Mouse (Mus musculus) intestine, embryonic 16.5 days (tissue): ENCODE results near the gene Cops4. TPM values are rescaled to one million over a fixed set of nuclear protein-coding genes. Genes with fewer than 3 reads are reported as not detected.

Experiments used
- ATAC-seq: fragments of 200-750 bp; cut with Nextera tagmentation; 2 replicates; pipeline ENCODE4 v1.8.0; 2017; ENCODE audit warnings: moderate TSS enrichment, moderate library complexity
- H3K27ac ChIP-seq: fragments of 300-500 bp; sonication (generic); 2 replicates; pipeline ENCODE4 v1.5.1; 2014; ENCODE audit warnings: mild to moderate bottlenecking, low read length
- H3K27me3 ChIP-seq: fragments of 300-500 bp; sonication (generic); replicated peaks from 2 replicates; pipeline ENCODE4 v1.6.1; 2014; ENCODE audit warnings: low read length, control low read depth, mixed read lengths; ENCODE audit not compliant: control insufficient read depth, insufficient read depth
- H3K36me3 ChIP-seq: fragments of 300-500 bp; sonication (generic); 2 replicates; pipeline ENCODE4 v1.6.1; 2014; ENCODE audit warnings: low read length, control low read depth; ENCODE audit not compliant: control insufficient read depth, insufficient read depth
- H3K4me1 ChIP-seq: fragments of 300-500 bp; sonication (generic); 2 replicates; pipeline ENCODE4 v1.6.1; 2014; ENCODE audit warnings: low read length, control low read depth, mixed read lengths; ENCODE audit not compliant: control insufficient read depth, insufficient read depth
- H3K4me2 ChIP-seq: fragments of 300-500 bp; sonication (generic); 2 replicates; pipeline ENCODE4 v1.6.1; 2014; ENCODE audit warnings: low read depth, low read length, control low read depth
- H3K4me3 ChIP-seq: fragments of 300-500 bp; sonication (generic); 2 replicates; pipeline ENCODE4 v1.5.1; 2014; ENCODE audit warnings: mild to moderate bottlenecking, low read length
- H3K9ac ChIP-seq: fragments of 300-500 bp; sonication (generic); 2 replicates; pipeline ENCODE4 v1.6.1; 2014; ENCODE audit warnings: low read depth, low read length
- H3K9me3 ChIP-seq: fragments of 300-500 bp; sonication (generic); 2 replicates; pipeline ENCODE4 v1.6.1; 2016; ENCODE audit warnings: low read length, control low read depth; ENCODE audit not compliant: control insufficient read depth
- WGBS: fragments of 180-500 bp; shearing (Covaris S2); extraction: QIAGEN DNeasy Blood & Tissue Kit; methylation state at CpG from one replicate; pipeline ENCODE4 v1.1.7; 2014; 5-methylcytosine and 5-hydroxymethylcytosine counted together
- polyA plus RNA-seq: library from polyadenylated mRNA; unstranded; fragments of >200 nt; fragmentation: Nextera tagmentation; extraction: Ambion mirVana; gene quantifications from 2 replicates; pipeline ENCODE4 v1.2.1, GENCODE M21; 2015

Cops4 gene
- polyA plus RNA-seq, 1 experiment from 2014 or later, result 164 TPM

DNA sequence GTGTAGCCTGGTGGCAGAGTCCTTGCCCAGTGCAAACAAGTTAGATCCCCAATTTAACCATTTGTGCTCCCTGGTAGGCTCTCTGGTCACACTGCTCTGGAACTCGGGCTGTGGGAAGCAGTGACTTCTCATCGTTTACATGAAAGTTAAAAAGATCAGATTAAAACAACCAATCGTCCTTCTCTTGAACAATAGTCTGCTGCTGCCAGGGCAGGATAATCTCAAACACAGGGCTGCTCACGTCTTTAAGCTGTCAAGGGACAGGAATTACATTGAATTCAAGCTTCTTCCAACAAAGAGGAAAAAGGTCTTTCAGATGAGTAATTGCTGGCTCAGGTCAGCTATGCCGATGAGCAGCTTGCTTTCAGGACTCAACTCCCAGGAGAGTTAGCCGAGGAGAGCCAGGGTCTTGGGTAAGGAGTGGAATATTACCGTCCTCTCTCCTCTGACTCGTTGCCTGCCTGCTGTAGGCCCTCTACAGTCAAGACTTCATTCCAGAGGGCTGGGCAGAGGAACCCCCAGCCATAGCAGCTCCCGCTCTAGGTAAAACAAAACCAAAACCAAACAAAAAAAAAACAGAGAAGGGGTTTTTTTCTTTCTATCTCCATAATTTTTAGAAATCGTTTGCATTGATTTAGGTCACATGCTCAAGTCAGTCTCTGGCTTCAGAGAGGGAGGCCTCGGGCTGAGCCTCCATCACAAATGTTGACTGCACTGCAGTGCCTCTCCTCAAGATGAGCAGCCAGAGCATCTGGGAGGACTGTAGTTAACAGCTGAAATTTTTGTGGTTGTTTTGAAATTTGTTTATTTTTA, 63.7 kb downstream of the Cops4 start:
- Histone ChIP-seq H3K27me3 (no peaks in the 10 kb centered on the region), H3K9ac (no peak overlapping the region), H3K4me2 (no peak overlapping the region), H3K4me1 (0 out of 2 replicates have a peak, but pooled peaks cover under 1% of the 10 kb centered on the region), H3K9me3 (no peaks in the 10 kb centered on the region), H3K4me3 (no peak overlapping the region), H3K27ac (no peak overlapping the region), H3K36me3 (no peaks in the 10 kb centered on the region)
- ATAC-seq, result no peak
- WGBS, result 56% methylated on average over 11 of the region's 11 CpGs

DNA sequence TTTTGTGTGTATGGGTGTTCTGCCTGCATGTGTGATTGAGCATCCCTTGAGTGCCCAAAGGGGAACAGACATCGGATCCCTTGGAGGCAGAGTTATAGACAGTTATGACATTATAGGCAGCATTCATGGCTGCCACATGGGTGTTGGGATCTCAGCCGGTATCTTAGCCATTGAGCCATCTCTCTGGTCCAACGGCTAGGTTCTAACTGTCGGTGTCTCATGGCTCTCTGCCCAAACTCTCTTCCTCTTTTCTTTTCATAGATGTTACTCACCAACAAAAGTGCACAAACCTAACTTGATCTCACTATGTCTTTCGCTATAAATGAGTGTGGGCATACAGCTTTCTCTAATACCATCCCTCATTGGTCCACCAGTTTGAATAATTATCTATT, 64.3 kb downstream of the Cops4 start:
- WGBS, result 89% methylated on average over 5 of the region's 5 CpGs
- no peak for ATAC-seq
- no peaks in the 10 kb centered on the region for H3K9me3 ChIP-seq

DNA sequence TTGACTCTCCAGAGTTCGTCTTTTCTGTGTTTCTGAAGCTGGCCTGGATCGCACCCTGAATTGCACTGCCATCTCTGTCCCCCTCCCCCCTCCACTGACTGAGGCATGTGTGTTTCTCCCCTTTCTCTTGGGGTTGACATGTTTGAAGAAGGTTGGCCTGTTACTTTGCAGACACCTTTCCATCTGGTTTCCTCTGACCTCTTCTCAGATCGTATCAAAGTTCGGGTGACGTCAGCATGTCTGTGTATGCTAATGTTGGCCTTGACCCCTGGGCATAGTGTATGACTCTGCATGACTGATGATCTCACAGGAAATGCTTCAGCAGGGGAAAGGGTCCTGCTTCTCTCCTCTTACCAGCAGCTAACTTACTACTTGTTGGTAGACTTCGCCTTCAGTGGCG, 65.0 kb downstream of the Cops4 start:
- Histone ChIP-seq H3K27ac (no peak overlapping the region), H3K9ac (no peak overlapping the region), H3K4me2 (no peak overlapping the region), H3K27me3 (no peaks in the 10 kb centered on the region), H3K4me1 (0 out of 2 replicates have a peak, but pooled peaks cover 6% of the 10 kb centered on the region), H3K4me3 (no peak overlapping the region), H3K36me3 (no peaks in the 10 kb centered on the region), H3K9me3 (no peaks in the 10 kb centered on the region)
- WGBS, result 77% methylated on average over 7 of the region's 7 CpGs
- no peak for ATAC-seq

More for the DNA sequence above, 64.3 kb downstream of the Cops4 start:
- Histone ChIP-seq H3K9ac (no peak overlapping the region), H3K27me3 (no peaks in the 10 kb centered on the region), H3K27ac (no peak overlapping the region), H3K4me2 (no peak overlapping the region), H3K4me3 (no peak overlapping the region), H3K36me3 (no peaks in the 10 kb centered on the region), H3K4me1 (0 out of 2 replicates have a peak, but pooled peaks cover 2% of the 10 kb centered on the region)

DNA sequence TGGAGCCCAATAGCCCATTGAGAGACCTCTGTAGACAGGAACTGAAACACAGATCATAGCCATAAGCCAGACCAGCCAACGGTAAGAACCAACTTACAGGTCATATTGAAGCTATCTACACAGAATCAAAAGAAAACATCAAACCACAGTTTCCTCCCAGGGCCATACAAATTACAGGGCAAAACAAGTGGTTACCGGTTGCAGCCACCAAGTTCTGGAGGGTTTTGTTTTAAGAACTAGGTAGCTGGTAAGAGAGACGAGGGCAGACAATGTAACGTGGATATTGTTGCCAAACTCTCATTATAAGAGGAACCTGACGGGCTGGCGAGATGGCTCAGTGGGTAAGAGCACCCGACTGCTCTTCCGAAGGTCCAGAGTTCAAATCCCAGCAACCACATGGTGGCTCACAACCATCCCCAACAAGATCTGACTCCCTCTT, 67.1 kb downstream of the Cops4 start:
- H3K4me3 ChIP-seq, result no peak overlapping the region
- no peaks in the 10 kb centered on the region for H3K9me3 ChIP-seq
- ATAC-seq, result no peak
- no peak overlapping the region for H3K4me2 ChIP-seq
- H3K9ac ChIP-seq, result no peak overlapping the region
- 82% methylated on average over 8 of the region's 8 CpGs for WGBS
- 0 out of 2 replicates have a peak, but pooled peaks cover 6% of the 10 kb centered on the region for H3K4me1 ChIP-seq
- no peaks in the 10 kb centered on the region for H3K27me3 ChIP-seq
- H3K36me3 ChIP-seq, result no peaks in the 10 kb centered on the region
- H3K27ac ChIP-seq, result no peak overlapping the region

DNA sequence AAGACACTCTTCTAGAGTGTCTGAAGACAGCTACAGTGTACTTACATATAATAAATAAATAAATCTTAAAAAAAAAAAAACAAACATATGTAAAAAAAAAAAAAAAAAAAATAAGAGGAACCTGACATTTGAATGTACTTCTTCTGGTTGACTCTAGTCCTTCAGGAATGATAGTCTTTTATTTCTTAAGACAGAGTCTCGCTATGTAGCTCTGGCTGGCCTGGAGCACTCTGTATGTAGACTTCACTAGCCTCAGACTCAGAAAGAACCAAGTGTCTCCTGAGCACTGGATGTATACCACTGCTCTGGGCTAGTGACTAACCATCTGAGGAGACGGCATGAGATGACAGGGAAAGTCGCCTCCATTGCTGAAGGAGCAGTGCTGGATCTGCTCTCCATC, 67.5 kb downstream of the Cops4 start:
- Histone ChIP-seq H3K4me2 (no peak overlapping the region), H3K27ac (no peak overlapping the region), H3K9me3 (no peaks in the 10 kb centered on the region), H3K4me3 (no peak overlapping the region), H3K27me3 (no peaks in the 10 kb centered on the region), H3K36me3 (no peaks in the 10 kb centered on the region), H3K9ac (no peak overlapping the region), H3K4me1 (0 out of 2 replicates have a peak, but pooled peaks cover 6% of the 10 kb centered on the region)
- 88% methylated on average over 3 of the region's 3 CpGs for WGBS
- no peak for ATAC-seq

DNA sequence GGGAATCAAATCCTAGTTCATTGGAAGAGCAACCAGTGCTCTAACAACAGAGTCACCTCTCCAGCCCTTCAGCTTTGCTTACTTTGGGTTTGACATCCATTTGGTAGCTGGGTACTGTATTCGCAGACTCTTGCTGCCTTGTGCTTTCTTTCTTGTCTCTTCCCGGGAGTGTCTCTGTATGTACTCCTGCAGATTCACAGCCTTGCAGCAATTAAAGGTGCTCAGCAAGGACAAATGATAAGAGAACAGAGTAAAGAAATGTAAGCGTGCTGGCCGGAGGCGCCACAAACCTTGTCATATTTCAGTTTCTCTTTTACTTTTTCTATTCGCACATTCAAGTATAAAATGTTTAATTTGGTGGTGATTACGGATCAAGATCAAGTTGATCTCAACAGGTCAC, 69.0 kb downstream of the Cops4 start:
- Histone ChIP-seq H3K4me3 (no peak overlapping the region), H3K27ac (0 out of 2 replicates have a peak overlapping the region, but pooled peaks have one; percentile 8), H3K9me3 (no peaks in the 10 kb centered on the region), H3K4me1 (0 out of 2 replicates have a peak, but pooled peaks cover 6% of the 10 kb centered on the region), H3K4me2 (no peak overlapping the region), H3K9ac (no peak overlapping the region), H3K36me3 (no peaks in the 10 kb centered on the region), H3K27me3 (no peaks in the 10 kb centered on the region)
- ATAC-seq, result peak; percentile 57; the same call in 1 of the 2 replicates
- 82% methylated on average over 7 of the region's 7 CpGs for WGBS

DNA sequence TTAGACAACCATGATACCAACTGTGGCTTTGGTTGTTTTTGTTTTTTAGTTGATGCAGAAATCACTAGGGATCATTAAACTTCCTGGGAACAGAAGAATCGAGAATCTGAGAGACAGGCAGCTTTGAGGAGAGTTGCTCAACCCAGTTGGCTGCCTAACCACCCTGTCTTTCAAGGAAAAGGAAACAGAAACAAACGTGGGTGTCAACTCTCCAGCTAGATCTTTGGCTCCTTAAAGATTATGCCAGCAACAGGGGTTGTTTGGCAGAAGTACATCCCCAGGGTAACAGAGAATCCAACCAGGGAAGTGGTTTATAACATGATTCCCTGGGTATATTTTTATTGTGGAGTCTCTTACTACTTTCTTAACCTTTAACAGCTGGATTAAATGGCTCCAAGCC, 69.5 kb downstream of the Cops4 start:
- H3K27me3 ChIP-seq, result no peaks in the 10 kb centered on the region
- 0 out of 2 replicates have a peak overlapping the region, but pooled peaks have one; percentile 8 for H3K27ac ChIP-seq
- 48% methylated on average over 2 of the region's 2 CpGs for WGBS
- H3K36me3 ChIP-seq, result no peaks in the 10 kb centered on the region
- no peak overlapping the region for H3K9ac ChIP-seq
- 0 out of 2 replicates have a peak, but pooled peaks cover 6% of the 10 kb centered on the region for H3K4me1 ChIP-seq
- no peak for ATAC-seq
- no peaks in the 10 kb centered on the region for H3K9me3 ChIP-seq
- no peak overlapping the region for H3K4me3 ChIP-seq
- no peak overlapping the region for H3K4me2 ChIP-seq

DNA sequence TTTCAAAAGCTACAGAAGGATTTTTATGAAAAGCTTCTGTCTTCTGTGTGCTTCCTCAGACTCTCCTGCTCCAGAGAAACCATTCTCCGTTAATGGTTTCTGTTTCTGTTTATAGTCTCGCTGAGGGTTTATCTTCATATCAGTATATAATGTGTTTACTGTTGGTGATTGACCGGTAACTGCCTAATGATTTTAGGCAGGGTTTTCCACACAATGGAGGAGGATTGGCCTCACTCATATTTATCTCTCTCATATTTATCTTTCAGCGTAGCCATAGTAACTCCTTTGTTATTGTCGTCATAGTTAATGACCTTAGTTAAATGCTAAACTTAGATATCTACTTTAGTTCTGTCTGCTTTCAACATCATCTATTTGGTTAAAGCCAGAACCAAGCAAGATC, 72.4 kb downstream of the Cops4 start:
- Histone ChIP-seq H3K36me3 (no peaks in the 10 kb centered on the region), H3K4me3 (no peak overlapping the region), H3K9me3 (0 out of 2 replicates have a peak, but pooled peaks cover 7% of the 10 kb centered on the region), H3K9ac (no peak overlapping the region), H3K4me1 (0 out of 2 replicates have a peak, but pooled peaks cover 6% of the 10 kb centered on the region), H3K27me3 (no peaks in the 10 kb centered on the region), H3K4me2 (no peak overlapping the region), H3K27ac (no peak overlapping the region)
- WGBS, result 49% methylated on average over 5 of the region's 5 CpGs
- peak; percentile 60 for ATAC-seq

DNA sequence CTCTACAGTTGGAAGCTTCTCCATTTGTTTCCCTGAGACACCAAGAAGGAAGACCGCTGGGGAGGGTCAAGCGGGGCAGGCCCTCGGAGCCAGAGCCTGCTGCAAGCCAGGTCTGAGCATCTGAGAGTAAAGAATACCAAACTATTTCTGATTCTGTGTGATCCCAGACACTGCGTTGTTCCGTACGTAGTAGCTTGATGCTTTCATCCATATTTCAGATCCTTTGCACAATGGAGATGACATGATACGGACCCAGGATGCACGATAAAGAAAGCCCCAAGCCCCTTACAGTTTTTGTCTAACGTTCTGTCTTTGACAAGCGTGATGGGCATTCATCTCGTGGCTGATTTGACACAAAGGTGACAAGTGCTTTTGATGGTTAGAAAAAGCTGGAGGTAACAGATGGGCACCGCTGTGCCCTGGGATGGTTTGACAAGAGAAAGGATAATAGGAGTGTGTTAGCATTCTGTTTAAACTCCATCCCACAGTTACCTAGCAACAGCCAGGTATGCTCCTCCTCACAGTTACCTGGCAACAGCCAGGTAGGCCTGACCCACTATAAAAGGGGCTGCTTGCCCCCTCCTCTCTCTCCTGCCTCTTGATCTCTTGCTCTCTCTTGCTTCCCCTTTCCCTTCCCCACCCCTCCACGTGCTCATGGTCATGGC, 76.8 kb downstream of the Cops4 start:
- no peak for ATAC-seq
- no peak overlapping the region for H3K27ac ChIP-seq
- no peaks in the 10 kb centered on the region for H3K4me1 ChIP-seq
- H3K4me2 ChIP-seq, result no peak overlapping the region
- H3K4me3 ChIP-seq, result no peak overlapping the region
- H3K9ac ChIP-seq, result no peak overlapping the region
- H3K36me3 ChIP-seq, result no peaks in the 10 kb centered on the region
- 0 out of 2 replicates have a peak, but pooled peaks cover 7% of the 10 kb centered on the region for H3K9me3 ChIP-seq
- no peaks in the 10 kb centered on the region for H3K27me3 ChIP-seq
- 86% methylated on average over 13 of the region's 13 CpGs for WGBS
